Mouse (Mus musculus) frontal cortex, postnatal 25 days (tissue): ENCODE measurements around the gene Map2k2.
A peak's percentile ranks its signal among the peaks of the same experiment; 100 is the strongest.

Source experiments
- DNase-seq, 2 experiments: peaks; one replicate each; pipeline ENCODE4 v3.0.0; 2022; ENCODE audit warnings: low spot score in 2 of 2

The Map2k2 gene

GRCm38 (mm10) chr10:81094931-81095678 is 10.6 kb upstream of the Map2k2 start:
- DNase-seq, result no peak

GRCm38 (mm10) chr10:81106113-81106721 is 502 bp downstream of the Map2k2 start:
- DNase-seq, result peak in 1 of 2 experiments; percentile 67

GRCm38 (mm10) chr10:81112946-81113345 is 7.2 kb downstream of the Map2k2 start:
- no peak for DNase-seq

- DNase-seq, result no peak
These were observed 13.9 kb downstream of the Map2k2 start for GRCm38 (mm10) chr10:81119625-81120024.

GRCm38 (mm10) chr10:81120650-81121049 is 14.9 kb downstream of the Map2k2 start:
- DNase-seq, result no peak

- DNase-seq, result no peak
These were observed 17.2 kb downstream of the Map2k2 start for GRCm38 (mm10) chr10:81122889-81123288.

- DNase-seq, result no peak
These were observed 17.8 kb downstream of the Map2k2 start for GRCm38 (mm10) chr10:81123500-81123899.

GRCm38 (mm10) chr10:81134181-81134587 is 28.5 kb downstream of the Map2k2 start:
- no peak for DNase-seq

GRCm38 (mm10) chr10:81134966-81135681 is 29.4 kb downstream of the Map2k2 start, which contains the start of gene Zbtb7a:
Gene Zbtb7a, plus strand, starts transcription at chr10:81135220.
- DNase-seq, result no peak

GRCm38 (mm10) chr10:81135831-81136705 is 30.4 kb downstream of the Map2k2 start:
- DNase-seq, result peak; percentile 46 to 50

- DNase-seq, result peak; percentile 69 to 70
These were observed 31.1 kb downstream of the Map2k2 start for GRCm38 (mm10) chr10:81136706-81137231.

- DNase-seq, result peak; percentile 99 to 100
These were observed 31.8 kb downstream of the Map2k2 start for GRCm38 (mm10) chr10:81137252-81138130.

GRCm38 (mm10) chr10:81138131-81138782 is 32.5 kb downstream of the Map2k2 start:
- DNase-seq, result no peak

- DNase-seq, result no peak
These were observed 33.3 kb downstream of the Map2k2 start for GRCm38 (mm10) chr10:81138821-81139528.

GRCm38 (mm10) chr10:81139529-81139846 is 33.8 kb downstream of the Map2k2 start:
- DNase-seq, result no peak

- no peak for DNase-seq
These were observed 34.3 kb downstream of the Map2k2 start for GRCm38 (mm10) chr10:81140005-81140404.

- no peak for DNase-seq
These were observed 35.2 kb downstream of the Map2k2 start for GRCm38 (mm10) chr10:81140717-81141454.

- no peak for DNase-seq
These were observed 35.9 kb downstream of the Map2k2 start for GRCm38 (mm10) chr10:81141455-81142210.
